Mouse (Mus musculus) liver, adult 2 months (tissue): Measurements from ENCODE around the gene Parp4. TPM values are rescaled to one million over a fixed set of nuclear protein-coding genes. Genes with fewer than 3 reads are reported as not detected.

Source experiments
- DNase-seq: peaks from one replicate; pipeline ENCODE4 v3.0.0-alpha.2; 2011; ENCODE audit warnings: low read depth, low spot score; ENCODE audit errors: extremely low read depth
- H3K27ac ChIP-seq: fragments of 200-500 bp; replicated peaks from 2 replicates; pipeline ENCODE4 v1.5.1; 2012; ENCODE audit warnings: low read depth, mild to moderate bottlenecking, control low read depth, inconsistent platforms, low read length; ENCODE audit not compliant: insufficient read depth
- H3K27me3 ChIP-seq: fragments of 200-500 bp; 2 replicates; pipeline ENCODE4 v1.6.1; 2012; ENCODE audit warnings: mild to moderate bottlenecking, moderate library complexity, low read length, inconsistent platforms; ENCODE audit not compliant: control insufficient read depth, insufficient read depth
- H3K36me3 ChIP-seq: fragments of 200-500 bp; 2 replicates; pipeline ENCODE4 v1.6.1; 2012; ENCODE audit warnings: low read length, inconsistent platforms; ENCODE audit not compliant: control insufficient read depth, insufficient read depth
- H3K4me1 ChIP-seq: fragments of 200-500 bp; 2 replicates; pipeline ENCODE4 v1.6.1; 2011; ENCODE audit warnings: low read length; ENCODE audit not compliant: control insufficient read depth, insufficient read depth
- H3K4me3 ChIP-seq: fragments of 200-500 bp; 2 replicates; pipeline ENCODE4 v1.5.1; 2011; ENCODE audit warnings: low read depth, mild to moderate bottlenecking, control low read depth, low read length, moderate library complexity; ENCODE audit not compliant: insufficient read depth
- H3K79me2 ChIP-seq: fragments of 200-500 bp; 2 replicates; pipeline ENCODE4 v1.6.1; 2012; ENCODE audit warnings: inconsistent platforms, mild to moderate bottlenecking, low read length, moderate library complexity; ENCODE audit not compliant: control insufficient read depth, insufficient read depth
- H3K9ac ChIP-seq: fragments of 200-500 bp; 2 replicates; pipeline ENCODE4 v1.6.1; 2012; ENCODE audit warnings: low read depth, mild to moderate bottlenecking, control low read depth, inconsistent platforms, low read length
- CTCF ChIP-seq: fragments of 200-500 bp; IDR thresholded peaks from 2 replicates; pipeline ENCODE4 v1.5.1; 2011; ENCODE audit warnings: low read depth, low read length, control low read depth
- POLR2A ChIP-seq: fragments of 200-500 bp; IDR thresholded peaks from 2 replicates; pipeline ENCODE4 v1.6.1; 2011; ENCODE audit warnings: low read length, control low read depth; ENCODE audit not compliant: insufficient read depth; ENCODE audit errors: extremely low read depth
- WGBS: fragments of 180-500 bp; shearing (Covaris S2); methylation state at CpG from one replicate; pipeline ENCODE4 v1.1.7; 2018; 5-methylcytosine and 5-hydroxymethylcytosine counted together
- polyA plus RNA-seq: library from polyadenylated mRNA; depleted of rRNA; stranded (reverse); fragments of >200 nt; gene quantifications from 2 replicates; pipeline ENCODE4 v1.2.3, GENCODE M21; 2012
- total RNA-seq: library from RNA; depleted of rRNA; stranded (reverse); fragments of >200 nt; gene quantifications from 2 replicates; pipeline ENCODE4 v1.2.3, GENCODE M21; 2014

The Parp4 gene
- total and polyA plus RNA-seq, 2 experiments = 2.6 to 7.8 TPM

GRCm38 (mm10) chr14:56613212-56613611 is 37.8 kb downstream of the Parp4 start:
- Histone ChIP-seq H3K27ac (no peak overlapping the region), H3K79me2 (no peaks in the 10 kb centered on the region), H3K9ac (no peak overlapping the region), H3K27me3 (no peaks in the 10 kb centered on the region), H3K4me1 (peaks cover 3% of the 10 kb centered on the region; the same call in 1 of the 2 replicates), H3K36me3 (peaks cover 69% of the 10 kb centered on the region), H3K4me3 (no peak overlapping the region)
- no peak for TF ChIP-seq CTCF
- TF ChIP-seq POLR2A = no peak
- no peak for DNase-seq
- WGBS = 81% methylated on average over 3 of the region's 3 CpGs

DNA sequence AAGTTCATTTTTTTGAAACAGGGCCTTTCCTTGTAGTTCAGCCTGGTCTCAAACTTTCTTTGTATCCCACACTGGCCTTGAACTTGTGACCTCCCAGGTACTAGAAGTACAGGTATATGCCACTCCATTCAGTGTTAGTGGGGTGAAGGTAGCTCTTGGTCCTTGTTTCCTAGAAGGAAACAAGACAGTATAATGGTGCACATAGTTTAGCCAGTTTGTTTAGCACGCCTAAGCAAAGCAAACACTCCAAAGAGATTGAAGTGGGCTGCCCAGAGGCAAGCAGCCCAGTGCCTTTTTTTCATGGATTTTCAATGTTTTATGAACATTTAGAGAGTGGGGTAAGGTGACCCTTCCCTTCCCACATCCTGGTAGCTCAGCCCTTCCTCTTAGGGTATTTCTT is 42.1 kb downstream of the Parp4 start:
- Histone ChIP-seq H3K9ac (no peak overlapping the region), H3K36me3 (peaks cover 39% of the 10 kb centered on the region), H3K4me3 (no peak overlapping the region), H3K27me3 (no peaks in the 10 kb centered on the region), H3K79me2 (no peaks in the 10 kb centered on the region), H3K27ac (no peak overlapping the region), H3K4me1 (peaks cover 7% of the 10 kb centered on the region; the same call in 1 of the 2 replicates)
- TF ChIP-seq POLR2A (no peak), CTCF (no peak)
- DNase-seq = no peak
- 74% methylated on average over 1 of the region's 1 CpGs for WGBS

GRCm38 (mm10) chr14:56620425-56620824 is 45.0 kb downstream of the Parp4 start:
- peaks cover 8% of the 10 kb centered on the region; the same call in 1 of the 2 replicates for H3K4me1 ChIP-seq
- no peak for TF ChIP-seq CTCF
- peak; percentile 23; the same call in 1 of the 2 replicates for TF ChIP-seq POLR2A
- peak; percentile 100 for DNase-seq
- H3K27ac ChIP-seq = peak overlapping the region; percentile 84
- peaks cover 16% of the 10 kb centered on the region for H3K36me3 ChIP-seq
- H3K79me2 ChIP-seq = no peaks in the 10 kb centered on the region
- peak overlapping the region; percentile 59 for H3K4me3 ChIP-seq
- WGBS = 25% methylated on average over 8 of the region's 8 CpGs
- no peaks in the 10 kb centered on the region for H3K27me3 ChIP-seq
- H3K9ac ChIP-seq = peak overlapping the region; percentile 74

DNA sequence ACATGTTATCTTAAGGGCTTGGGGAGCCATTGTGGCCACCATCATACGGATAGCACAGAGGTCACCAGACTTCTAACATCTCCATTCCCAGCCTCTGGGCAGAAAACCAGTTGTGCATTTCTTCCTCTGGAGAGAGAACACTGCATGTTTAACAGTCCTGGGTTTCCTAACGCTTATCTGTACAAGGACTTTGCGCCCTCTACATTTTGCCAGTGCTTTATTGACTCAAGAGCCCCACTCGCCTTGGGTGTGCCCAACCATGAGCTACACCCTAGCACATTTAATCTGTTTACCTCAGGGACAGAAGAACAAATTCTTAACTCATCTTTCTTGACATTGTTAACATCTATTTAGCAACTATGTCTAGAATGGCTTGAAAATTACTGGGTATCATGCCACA is 50.8 kb downstream of the Parp4 start:
- WGBS = 27% methylated on average over 4 of the region's 4 CpGs
- Histone ChIP-seq H3K4me3 (no peak overlapping the region), H3K79me2 (no peaks in the 10 kb centered on the region), H3K27ac (peak overlapping the region; percentile 74), H3K36me3 (peaks cover 14% of the 10 kb centered on the region; the same call in 1 of the 2 replicates), H3K4me1 (peaks cover 5% of the 10 kb centered on the region; the same call in 1 of the 2 replicates), H3K27me3 (no peaks in the 10 kb centered on the region), H3K9ac (no peak overlapping the region)
- TF ChIP-seq POLR2A = no peak
- TF ChIP-seq CTCF = no peak
- peak; percentile 97 for DNase-seq

DNA sequence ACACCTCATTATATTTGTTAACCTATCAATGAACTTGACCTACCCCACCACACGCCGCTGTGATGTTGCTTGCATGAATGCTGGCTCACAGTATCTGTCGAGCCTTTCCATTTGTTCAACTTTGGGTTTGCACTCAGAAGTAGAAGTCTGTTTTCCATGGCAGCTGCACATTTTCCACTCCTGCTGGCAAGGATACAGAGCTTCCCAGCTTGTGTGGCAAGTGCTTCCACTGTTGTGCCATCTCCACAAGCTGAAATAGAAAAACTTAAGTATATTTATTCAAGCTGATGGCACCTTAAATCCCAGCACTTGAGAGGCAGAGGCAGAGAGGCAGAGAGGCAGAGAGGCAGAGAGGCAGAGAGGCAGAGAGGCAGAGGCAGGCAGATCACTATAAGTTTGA is 52.9 kb downstream of the Parp4 start:
- peaks cover 16% of the 10 kb centered on the region; the same call in 1 of the 2 replicates for H3K36me3 ChIP-seq
- H3K27me3 ChIP-seq = no peaks in the 10 kb centered on the region
- no peak for DNase-seq
- H3K4me3 ChIP-seq = no peak overlapping the region
- no peak overlapping the region for H3K27ac ChIP-seq
- TF ChIP-seq POLR2A (no peak), CTCF (no peak)
- H3K9ac ChIP-seq = no peak overlapping the region
- H3K79me2 ChIP-seq = no peaks in the 10 kb centered on the region
- peaks cover 5% of the 10 kb centered on the region; the same call in 1 of the 2 replicates for H3K4me1 ChIP-seq
- WGBS = 93% methylated on average over 3 of the region's 3 CpGs

GRCm38 (mm10) chr14:56631109-56631508 is 55.7 kb downstream of the Parp4 start:
- DNase-seq = no peak
- WGBS = 94% methylated on average over 2 of the region's 2 CpGs
- no peak overlapping the region for H3K9ac ChIP-seq
- no peaks in the 10 kb centered on the region for H3K79me2 ChIP-seq
- TF ChIP-seq POLR2A = no peak
- TF ChIP-seq CTCF = no peak
- H3K27me3 ChIP-seq = no peaks in the 10 kb centered on the region
- H3K36me3 ChIP-seq = peaks cover 26% of the 10 kb centered on the region; the same call in 1 of the 2 replicates
- peaks cover 2% of the 10 kb centered on the region; the same call in 1 of the 2 replicates for H3K4me1 ChIP-seq
- H3K4me3 ChIP-seq = no peak overlapping the region
- H3K27ac ChIP-seq = no peak overlapping the region
